Mouse (Mus musculus): Measurements from ENCODE around the gene Tnfaip2. TPM values are rescaled to one million over a fixed set of nuclear protein-coding genes. Genes with fewer than 3 reads are reported as not detected.

Tnfaip2 gene
- polyA plus RNA-seq, 1 experiment from 2014 or later: 6.0 TPM

DNA sequence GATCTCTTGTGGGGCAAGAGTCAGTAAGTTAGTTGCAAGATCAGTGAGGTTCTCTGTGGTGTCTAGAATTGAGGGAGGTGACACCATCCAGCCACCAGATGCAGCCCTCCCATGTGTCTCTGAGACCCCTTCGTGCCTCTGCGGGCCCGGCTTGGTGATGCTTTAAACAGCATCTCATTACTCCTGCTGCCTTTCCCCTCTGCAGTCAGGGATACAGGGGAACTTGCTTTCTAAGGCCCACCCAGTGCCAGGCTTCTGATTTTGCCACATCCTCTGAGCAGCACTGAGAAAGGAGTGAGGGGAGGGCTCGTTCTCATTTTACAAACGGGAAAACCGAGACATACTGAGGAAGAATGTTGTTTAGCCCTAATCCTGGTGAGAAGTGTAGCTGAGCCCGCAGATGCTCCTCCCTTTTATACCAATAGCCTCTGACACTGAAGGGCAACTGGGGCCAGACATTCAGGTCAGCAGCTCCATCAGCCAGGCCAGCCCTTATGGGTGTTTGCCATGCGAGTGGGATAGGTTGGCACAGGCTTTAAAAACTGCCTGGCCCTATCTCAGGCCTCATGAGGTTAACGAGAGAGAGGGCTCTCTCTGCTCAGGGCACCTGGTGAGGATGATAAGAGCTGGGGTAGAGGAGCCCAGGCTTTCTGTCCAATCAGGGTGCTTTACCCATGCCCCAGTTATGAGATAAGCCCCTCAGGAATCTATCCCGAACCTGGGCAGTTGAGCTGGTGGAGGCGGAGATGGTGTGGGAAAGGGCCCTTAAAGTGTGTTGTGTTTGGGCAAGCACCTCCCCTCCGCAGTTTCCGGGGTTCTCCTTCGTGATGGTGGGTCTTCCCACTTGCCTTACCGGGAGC lies 972 bp downstream of the Tnfaip2 start:
- WGBS: 8% methylated on average over 15 of the region's 15 CpGs
- H3K36me3 ChIP-seq: no peaks in the 10 kb centered on the region
- H3K9me3 ChIP-seq (replicated peaks): no peaks in the 10 kb centered on the region
- H3K27me3 ChIP-seq (ENCODE audit: low read depth, poor library complexity, severe bottlenecking): peaks cover 100% of the 10 kb centered on the region
- no peak overlapping the region for H3K27ac ChIP-seq
- DNase-seq (ENCODE audit: low spot score): no peak
- H3K4me1 ChIP-seq: peaks cover 54% of the 10 kb centered on the region
- H3K4me3 ChIP-seq: peak overlapping the region; percentile 53

DNA sequence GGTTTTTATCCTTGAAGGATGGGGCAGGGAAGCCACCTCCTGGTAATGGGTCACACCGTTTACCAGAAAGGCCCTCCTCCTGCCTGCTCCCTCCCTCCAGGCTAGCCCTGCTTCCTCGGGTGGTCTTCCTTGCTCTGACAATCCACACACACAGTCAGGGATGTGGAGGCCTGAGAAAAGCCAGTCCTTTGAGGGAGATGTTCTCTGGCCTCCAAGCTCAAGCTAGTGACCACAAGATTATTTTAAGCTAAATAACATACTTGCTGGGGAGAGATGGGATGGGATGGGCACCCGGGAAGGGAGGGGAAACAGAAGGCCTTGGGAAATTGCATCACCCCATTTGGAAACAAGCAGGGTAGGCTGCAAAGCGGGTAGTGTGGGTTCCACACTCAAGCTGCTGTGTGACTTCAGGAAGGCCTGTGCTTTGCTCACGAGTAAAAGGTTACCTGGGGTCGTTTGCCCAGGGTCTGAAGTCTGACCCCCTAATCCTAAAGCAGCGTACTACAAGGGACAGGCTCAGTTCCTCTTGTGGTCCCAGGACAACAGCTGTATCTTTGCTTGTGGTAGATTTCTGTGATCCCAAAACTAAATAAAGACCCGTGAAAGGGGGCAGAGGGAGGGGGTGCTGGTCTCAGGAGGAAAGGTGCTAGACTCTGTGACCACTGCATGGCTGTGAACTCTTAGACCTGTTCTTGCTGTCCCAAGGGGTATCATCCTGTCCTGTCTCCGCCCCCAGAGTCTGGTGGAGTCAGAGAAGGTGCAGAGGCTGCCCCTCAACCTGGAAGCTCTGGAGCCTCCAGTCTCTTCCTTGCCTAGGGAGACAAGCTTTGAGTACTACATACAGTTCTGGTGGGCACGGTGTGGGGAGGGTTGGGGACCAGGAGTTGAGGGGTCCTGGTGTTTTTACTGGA lies 1.9 kb downstream of the Tnfaip2 start:
- DNase-seq (ENCODE audit: low spot score): no peak
- peaks cover 63% of the 10 kb centered on the region for H3K4me1 ChIP-seq
- peaks cover 100% of the 10 kb centered on the region for H3K27me3 ChIP-seq (ENCODE audit: low read depth, poor library complexity, severe bottlenecking)
- H3K4me3 ChIP-seq: no peak overlapping the region
- H3K36me3 ChIP-seq: no peaks in the 10 kb centered on the region
- H3K9me3 ChIP-seq (replicated peaks): no peaks in the 10 kb centered on the region
- 21% methylated on average over 10 of the region's 10 CpGs for WGBS
- H3K27ac ChIP-seq: no peak overlapping the region

DNA sequence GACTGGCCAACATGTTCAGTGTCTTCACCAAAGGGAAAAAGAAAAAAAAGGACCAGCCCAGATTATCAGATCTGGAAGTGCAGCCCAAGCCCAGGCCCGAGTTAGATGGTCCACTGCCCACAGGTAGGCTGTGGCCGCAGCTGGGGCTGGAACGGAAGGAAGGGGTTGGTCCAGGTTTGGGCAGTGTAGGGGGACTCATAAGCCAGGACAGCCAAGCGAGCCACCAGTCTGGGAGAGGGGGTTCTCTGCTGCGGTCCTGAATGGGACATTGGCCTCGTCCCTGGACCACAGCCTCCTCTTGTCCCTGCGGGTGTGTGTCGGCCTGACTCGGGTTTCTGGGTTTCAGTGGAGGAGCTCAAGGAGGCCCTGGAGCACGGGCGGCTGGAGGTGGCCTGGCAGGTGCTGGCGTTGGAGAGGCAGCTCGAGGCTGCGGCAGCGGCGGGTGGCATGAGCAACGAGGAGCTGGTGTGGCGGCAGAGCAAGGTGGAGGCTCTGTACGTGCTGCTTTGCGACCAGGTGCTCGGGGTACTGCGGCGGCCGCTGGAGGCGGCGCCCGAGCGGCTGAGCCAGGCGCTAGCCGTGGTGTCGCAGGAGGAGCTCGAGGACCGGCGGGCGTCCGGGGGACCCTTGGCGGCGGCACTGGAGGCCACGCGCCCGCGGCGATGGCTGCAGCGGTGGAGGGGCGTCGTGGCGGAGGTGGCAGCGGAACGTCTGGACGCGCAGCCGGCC lies 3.1 kb downstream of the Tnfaip2 start:
- H3K4me1 ChIP-seq: peaks cover 74% of the 10 kb centered on the region
- no peak overlapping the region for H3K27ac ChIP-seq
- peak; percentile 56 for DNase-seq (ENCODE audit: low spot score)
- H3K27me3 ChIP-seq (ENCODE audit: low read depth, poor library complexity, severe bottlenecking): peaks cover 100% of the 10 kb centered on the region
- peak overlapping the region; percentile 41 for H3K4me3 ChIP-seq
- 2% methylated on average over 52 of the region's 52 CpGs for WGBS
- no peaks in the 10 kb centered on the region for H3K36me3 ChIP-seq
- no peaks in the 10 kb centered on the region for H3K9me3 ChIP-seq (replicated peaks)

DNA sequence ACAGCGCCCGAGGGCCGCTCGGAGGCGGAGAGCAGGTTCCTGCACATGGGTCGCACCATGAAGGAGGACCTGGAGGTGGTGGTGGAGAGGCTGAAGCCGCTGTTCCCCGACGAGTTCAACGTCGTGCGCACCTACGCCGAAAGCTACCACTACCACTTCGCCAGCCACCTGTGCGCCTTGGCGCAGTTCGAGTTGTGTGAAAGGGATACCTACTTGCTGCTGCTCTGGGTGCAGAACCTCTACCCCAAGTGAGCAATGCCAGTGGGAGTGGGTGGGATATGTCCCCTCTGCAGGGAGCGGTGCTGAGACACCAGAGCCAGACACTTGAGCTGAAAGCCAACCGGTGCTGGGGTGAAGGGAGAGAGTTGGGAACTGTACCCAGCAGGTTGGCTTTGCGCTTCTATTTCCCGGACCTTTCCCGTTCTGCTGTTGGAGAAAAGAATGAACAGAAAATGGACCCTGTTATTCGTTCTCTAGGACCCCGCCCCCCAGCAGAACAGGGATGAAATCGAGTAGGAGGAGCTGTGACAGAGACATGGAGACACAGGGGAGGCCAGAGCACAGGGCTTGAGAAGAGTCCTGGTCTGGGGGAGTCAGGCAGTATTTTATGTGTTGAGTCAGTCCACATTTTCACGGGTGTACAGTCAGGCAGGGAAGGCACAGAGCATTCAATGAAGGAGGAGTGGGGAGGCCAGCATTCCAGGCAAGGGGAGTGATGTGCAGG lies 3.8 kb downstream of the Tnfaip2 start:
- Histone ChIP-seq H3K27me3 (ENCODE audit: low read depth, poor library complexity, severe bottlenecking) (peaks cover 100% of the 10 kb centered on the region), H3K27ac (no peak overlapping the region), H3K36me3 (no peaks in the 10 kb centered on the region), H3K4me1 (peaks cover 78% of the 10 kb centered on the region), H3K9me3 (replicated peaks) (no peaks in the 10 kb centered on the region), H3K4me3 (peak overlapping the region; percentile 41)
- WGBS: 6% methylated on average over 27 of the region's 27 CpGs
- DNase-seq (ENCODE audit: low spot score): peak; percentile 53

DNA sequence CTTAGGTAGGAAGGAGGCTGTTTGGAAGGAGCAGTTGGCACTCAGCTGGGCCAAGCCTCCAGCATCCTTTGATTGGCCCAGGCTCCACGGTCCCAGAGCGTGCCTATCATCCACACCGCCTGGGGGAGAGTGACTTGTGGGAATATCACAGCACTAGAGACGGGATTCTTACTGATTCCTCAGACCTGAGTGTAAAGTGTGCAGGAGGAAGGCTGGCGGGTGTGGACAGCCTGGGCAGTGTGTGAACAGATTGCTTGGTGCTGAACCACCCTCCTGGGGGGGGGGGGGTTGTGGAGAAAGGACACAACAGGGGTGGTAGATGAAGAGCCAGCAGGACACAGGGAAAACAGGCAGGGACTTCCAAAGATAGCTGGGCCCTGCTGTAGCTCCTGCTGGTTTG lies 4.5 kb downstream of the Tnfaip2 start:
- Histone ChIP-seq H3K9me3 (replicated peaks) (no peaks in the 10 kb centered on the region), H3K27ac (no peak overlapping the region), H3K4me3 (no peak overlapping the region), H3K4me1 (peaks cover 77% of the 10 kb centered on the region), H3K36me3 (no peaks in the 10 kb centered on the region), H3K27me3 (ENCODE audit: low read depth, poor library complexity, severe bottlenecking) (peaks cover 100% of the 10 kb centered on the region)
- no peak for DNase-seq (ENCODE audit: low spot score)
- 21% methylated on average over 5 of the region's 5 CpGs for WGBS

DNA sequence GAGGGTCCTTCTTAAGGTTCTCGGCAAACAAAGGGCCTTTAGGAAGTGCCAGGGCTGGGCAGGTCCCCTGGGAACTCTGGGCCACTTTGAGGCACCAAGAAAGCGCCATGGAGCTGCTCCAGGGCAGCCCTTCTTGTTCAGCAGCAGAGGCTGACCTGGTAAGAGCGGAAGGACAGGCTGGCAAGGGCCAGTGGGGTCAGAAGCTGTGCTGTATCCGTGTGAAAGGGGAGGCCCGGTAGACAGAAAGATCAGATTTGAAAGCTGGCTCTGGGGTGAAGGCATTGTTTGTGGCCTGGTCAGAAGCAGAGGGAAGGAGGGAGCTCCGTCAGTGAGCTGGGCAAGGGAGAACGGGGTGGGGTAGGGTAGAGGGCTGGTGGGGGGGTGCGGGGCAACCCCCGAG lies 5.1 kb downstream of the Tnfaip2 start:
- DNase-seq (ENCODE audit: low spot score): no peak
- Histone ChIP-seq H3K36me3 (no peaks in the 10 kb centered on the region), H3K27me3 (ENCODE audit: low read depth, poor library complexity, severe bottlenecking) (peaks cover 100% of the 10 kb centered on the region), H3K4me3 (no peak overlapping the region), H3K4me1 (peaks cover 71% of the 10 kb centered on the region), H3K9me3 (replicated peaks) (no peaks in the 10 kb centered on the region), H3K27ac (no peak overlapping the region)
- 14% methylated on average over 9 of the region's 9 CpGs for WGBS

DNA sequence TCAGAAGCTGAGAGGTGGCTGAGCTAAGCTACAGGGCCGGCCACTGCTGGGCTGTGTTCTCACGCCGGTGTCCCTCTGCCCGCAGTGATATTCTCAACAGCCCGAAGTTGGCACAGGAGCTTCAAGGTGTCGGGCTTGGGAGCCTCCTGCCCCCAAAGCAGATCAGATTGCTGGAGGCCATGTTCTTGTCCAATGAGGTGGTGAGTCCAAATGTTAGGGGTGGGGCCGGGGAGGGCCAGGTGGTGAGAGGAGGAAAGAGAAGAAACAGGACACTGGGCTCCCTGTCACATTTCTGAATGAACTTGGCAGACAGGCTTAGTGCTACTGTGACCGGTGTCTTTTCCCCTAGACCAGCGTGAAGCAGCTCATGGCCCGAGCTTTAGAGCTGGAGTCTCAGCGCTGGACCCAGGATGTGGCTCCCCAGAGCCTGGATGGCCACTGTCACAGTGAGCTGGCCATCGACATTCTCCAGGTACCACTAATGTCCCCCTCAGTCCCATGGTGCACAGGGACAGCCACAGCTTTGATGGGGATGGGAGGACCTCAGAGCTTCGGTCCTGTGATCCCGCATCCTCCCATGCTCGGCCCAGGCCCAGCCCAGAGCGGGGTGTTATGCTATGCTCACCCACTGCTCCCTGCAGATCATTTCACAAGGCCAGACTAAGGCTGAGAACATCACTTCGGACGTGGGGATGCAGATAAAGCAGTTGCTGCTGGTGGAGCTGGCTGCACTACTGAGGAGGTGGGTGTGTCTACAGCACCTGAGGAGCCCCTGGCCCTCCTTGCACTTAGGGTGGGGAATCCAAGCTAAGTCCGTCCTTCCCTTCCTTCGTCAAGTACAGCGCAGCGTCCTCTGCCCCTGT lies 5.9 kb downstream of the Tnfaip2 start:
- WGBS: 12% methylated on average over 22 of the region's 22 CpGs
- Histone ChIP-seq H3K4me1 (peaks cover 63% of the 10 kb centered on the region), H3K9me3 (replicated peaks) (no peaks in the 10 kb centered on the region), H3K27me3 (ENCODE audit: low read depth, poor library complexity, severe bottlenecking) (peaks cover 100% of the 10 kb centered on the region), H3K36me3 (no peaks in the 10 kb centered on the region), H3K4me3 (0 out of 2 replicates have a peak overlapping the region, but pooled peaks have one; percentile 18), H3K27ac (no peak overlapping the region)
- no peak for DNase-seq (ENCODE audit: low spot score)

DNA sequence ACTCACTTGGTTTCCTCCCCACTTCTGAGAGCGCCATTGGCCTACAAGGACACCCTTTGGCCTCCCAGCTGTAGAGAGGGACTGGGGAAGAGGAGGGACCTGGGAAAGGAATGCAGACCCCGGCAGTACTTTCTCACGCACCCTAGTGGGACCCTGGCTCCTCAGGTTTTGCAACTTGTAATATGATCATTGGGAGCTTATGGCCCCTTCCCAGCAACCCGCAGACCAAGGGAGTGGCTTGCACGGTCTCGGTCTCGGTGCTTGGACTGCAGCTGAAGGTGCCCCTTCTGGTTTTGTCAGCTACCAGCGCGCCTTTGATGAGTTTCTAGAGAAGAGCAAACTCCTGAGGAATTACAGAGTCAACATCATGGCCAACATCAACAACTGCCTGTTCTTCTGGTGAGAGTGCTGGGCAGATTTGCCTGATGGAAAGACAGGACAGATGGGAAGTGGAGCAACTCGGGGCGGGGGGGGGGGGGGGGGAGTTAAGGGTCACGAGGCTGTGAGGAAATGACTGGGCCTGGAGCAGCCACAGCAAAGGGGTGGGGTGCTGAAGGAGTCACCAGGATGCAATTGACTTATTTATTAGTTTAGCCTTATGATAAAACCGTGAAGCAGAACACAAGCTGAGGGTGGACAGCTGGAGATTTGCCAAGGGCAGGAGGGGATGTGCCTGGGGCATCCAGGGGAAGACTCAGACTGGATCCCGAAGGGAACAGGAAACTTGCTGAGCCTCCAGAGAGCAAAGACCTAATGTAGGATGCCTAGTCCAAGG lies 6.8 kb downstream of the Tnfaip2 start:
- Histone ChIP-seq H3K9me3 (replicated peaks) (no peaks in the 10 kb centered on the region), H3K27ac (no peak overlapping the region), H3K36me3 (no peaks in the 10 kb centered on the region), H3K27me3 (ENCODE audit: low read depth, poor library complexity, severe bottlenecking) (peaks cover 100% of the 10 kb centered on the region), H3K4me1 (peaks cover 63% of the 10 kb centered on the region), H3K4me3 (0 out of 2 replicates have a peak overlapping the region, but pooled peaks have one; percentile 10)
- 12% methylated on average over 13 of the region's 14 CpGs for WGBS
- DNase-seq (ENCODE audit: low spot score): no peak

DNA sequence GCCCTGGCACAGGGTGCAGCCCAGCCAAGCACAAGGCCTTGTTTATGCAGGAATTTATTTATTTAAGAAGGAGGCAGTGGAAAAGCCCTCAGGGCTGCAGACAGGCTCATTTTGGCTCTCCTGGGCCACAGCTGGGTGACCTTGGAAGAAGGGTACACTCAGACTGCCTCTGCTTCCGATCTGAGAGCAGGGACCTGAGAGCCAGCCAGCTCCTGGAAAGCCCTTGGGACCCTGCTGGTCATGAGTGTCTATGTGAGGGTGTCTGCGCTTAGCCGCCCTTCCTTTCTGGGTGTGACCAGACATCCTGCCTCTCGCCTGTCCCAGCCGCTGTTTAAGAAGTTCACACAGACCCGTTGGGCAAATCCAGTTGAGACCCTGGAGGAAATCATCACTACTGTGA lies 8.1 kb downstream of the Tnfaip2 start:
- H3K4me1 ChIP-seq: peaks cover 58% of the 10 kb centered on the region
- no peak overlapping the region for H3K4me3 ChIP-seq
- H3K36me3 ChIP-seq: no peaks in the 10 kb centered on the region
- no peak overlapping the region for H3K27ac ChIP-seq
- peaks cover 100% of the 10 kb centered on the region for H3K27me3 ChIP-seq (ENCODE audit: low read depth, poor library complexity, severe bottlenecking)
- no peaks in the 10 kb centered on the region for H3K9me3 ChIP-seq (replicated peaks)
- WGBS: 44% methylated on average over 6 of the region's 6 CpGs
- DNase-seq (ENCODE audit: low spot score): no peak

DNA sequence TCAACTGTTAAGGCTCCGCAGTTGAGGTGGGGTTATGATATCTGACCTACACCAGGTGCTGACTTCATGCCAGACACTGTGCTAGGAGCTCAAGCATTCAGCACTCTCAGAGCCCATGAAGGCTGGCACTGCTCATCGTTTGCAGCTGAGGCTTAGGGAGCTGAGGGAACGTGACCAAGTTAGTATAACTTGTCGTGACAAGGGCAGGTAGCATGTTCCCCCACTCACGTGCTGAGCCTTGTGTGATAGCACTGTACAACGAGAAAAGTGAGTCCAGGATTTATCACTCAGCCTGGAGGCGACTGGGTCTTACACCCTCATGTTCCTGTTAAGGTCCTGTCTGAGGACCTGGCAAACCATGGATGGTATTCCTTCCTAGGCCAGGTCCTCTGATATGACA lies 9.3 kb downstream of the Tnfaip2 start:
- H3K4me1 ChIP-seq: peaks cover 57% of the 10 kb centered on the region
- no peak overlapping the region for H3K4me3 ChIP-seq
- H3K36me3 ChIP-seq: no peaks in the 10 kb centered on the region
- peaks cover 100% of the 10 kb centered on the region for H3K27me3 ChIP-seq (ENCODE audit: low read depth, poor library complexity, severe bottlenecking)
- 80% methylated on average over 7 of the region's 7 CpGs for WGBS
- H3K9me3 ChIP-seq (replicated peaks): no peaks in the 10 kb centered on the region
- H3K27ac ChIP-seq: no peak overlapping the region
- DNase-seq (ENCODE audit: low spot score): no peak

DNA sequence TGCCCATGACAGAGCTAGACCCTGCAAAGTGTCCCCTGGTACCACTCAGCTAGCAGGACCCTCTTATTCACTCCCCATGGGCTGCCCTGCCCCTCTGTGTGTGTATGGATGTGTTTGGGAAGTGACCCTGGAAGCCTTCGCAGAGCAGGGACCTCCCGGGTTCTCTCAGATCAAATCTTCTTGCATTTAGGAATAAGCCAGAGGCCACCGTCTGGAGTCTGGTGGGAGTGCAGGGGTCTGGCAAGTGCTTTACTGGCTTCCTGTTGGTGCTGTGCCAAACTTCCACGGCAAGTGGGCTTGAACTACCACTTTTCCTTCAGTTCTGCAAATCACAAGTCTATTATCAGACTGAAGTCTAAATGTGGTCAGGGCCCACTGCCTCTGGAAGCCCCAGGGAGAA lies 11.8 kb downstream of the Tnfaip2 start:
- Histone ChIP-seq H3K9me3 (replicated peaks) (no peaks in the 10 kb centered on the region), H3K27me3 (ENCODE audit: low read depth, poor library complexity, severe bottlenecking) (peaks cover 94% of the 10 kb centered on the region), H3K36me3 (no peaks in the 10 kb centered on the region), H3K4me3 (no peak overlapping the region), H3K27ac (no peak overlapping the region), H3K4me1 (peaks cover 32% of the 10 kb centered on the region)
- 44% methylated on average over 4 of the region's 4 CpGs for WGBS
- DNase-seq (ENCODE audit: low spot score): no peak
